Mouse (Mus musculus) layer of hippocampus, postnatal 10 days (tissue): ENCODE results near the gene Agpat4. TPM values are rescaled to one million over a fixed set of nuclear protein-coding genes. Genes with fewer than 3 reads are reported as not detected.

Experiments used
- DNase-seq, 2 experiments: peaks; one replicate each; pipeline ENCODE4 v3.0.0; 2021; ENCODE audit warnings: low spot score in 2 of 2
- long read RNA-seq: library from polyadenylated mRNA; stranded (forward); transcript quantifications from one replicate; pipeline ENCODE4 v2.0.0, GENCODE M21; 2023
- total RNA-seq, 2 experiments: library from RNA; stranded (reverse); gene quantifications; 2 replicates each; pipeline ENCODE4 v1.2.3; 2021

The Agpat4 gene
- total RNA-seq: 10 to 100 TPM; 62.8 to 65.0 TPM
- long read RNA-seq, transcript Agpat4-201 (9 exons, 1,915 nt): major isoform, 81 of 97 reads
- long read RNA-seq, partial matches to known transcripts: 3 of 97 reads
- long read RNA-seq, other reads (novel, unspliced or antisense): 13 of 97 reads

GRCm38 (mm10) chr17:12118561-12118925, at the start of gene Agpat4:
Agpat4 (plus strand) TSS chr17:12118704.
- DNase-seq: no peak

- DNase-seq: no peak
Observed at GRCm38 (mm10) chr17:12076816-12077215, 41.7 kb upstream of the Agpat4 start.

- DNase-seq: no peak
Observed at GRCm38 (mm10) chr17:12080656-12081495, 37.6 kb upstream of the Agpat4 start.

GRCm38 (mm10) chr17:12082201-12082600, 36.3 kb upstream of the Agpat4 start:
- DNase-seq: no peak

- no peak for DNase-seq
Observed at GRCm38 (mm10) chr17:12090261-12090927, 28.1 kb upstream of the Agpat4 start.

GRCm38 (mm10) chr17:12092901-12093564, 25.5 kb upstream of the Agpat4 start:
- DNase-seq: no peak

- DNase-seq: no peak
Observed at GRCm38 (mm10) chr17:12094016-12094415, 24.5 kb upstream of the Agpat4 start.

GRCm38 (mm10) chr17:12094827-12095590, 23.5 kb upstream of the Agpat4 start:
- DNase-seq: no peak

GRCm38 (mm10) chr17:12099415-12099814, 19.1 kb upstream of the Agpat4 start:
- no peak for DNase-seq

- no peak for DNase-seq
Observed at GRCm38 (mm10) chr17:12102326-12102725, 16.2 kb upstream of the Agpat4 start.

GRCm38 (mm10) chr17:12103781-12104180, 14.7 kb upstream of the Agpat4 start:
- DNase-seq: no peak

- DNase-seq: no peak
Observed at GRCm38 (mm10) chr17:12104245-12104644, 14.3 kb upstream of the Agpat4 start.

GRCm38 (mm10) chr17:12104690-12105089, 13.8 kb upstream of the Agpat4 start:
- DNase-seq: no peak

GRCm38 (mm10) chr17:12106255-12106654, 12.2 kb upstream of the Agpat4 start:
- no peak for DNase-seq

GRCm38 (mm10) chr17:12113626-12114025, 4.9 kb upstream of the Agpat4 start:
- DNase-seq: no peak

- no peak for DNase-seq
Observed at GRCm38 (mm10) chr17:12115086-12115485, 3.4 kb upstream of the Agpat4 start.

GRCm38 (mm10) chr17:12118131-12118530, 373 bp upstream of the Agpat4 start:
- no peak for DNase-seq

GRCm38 (mm10) chr17:12118926-12119641, 580 bp downstream of the Agpat4 start:
- DNase-seq: peak; percentile 72 to 76

GRCm38 (mm10) chr17:12119675-12120074, 1.2 kb downstream of the Agpat4 start:
- DNase-seq: peak; percentile 51 to 72

- no peak for DNase-seq
Observed at GRCm38 (mm10) chr17:12120268-12120667, 1.8 kb downstream of the Agpat4 start.
